Mouse (Mus musculus): ENCODE data around the gene Ankmy1. TPM values are rescaled to one million over a fixed set of nuclear protein-coding genes. Genes with fewer than 3 reads are reported as not detected.

Ankmy1 gene
- total and polyA plus RNA-seq, 3 experiments, result 0.07 to 0.13 TPM; not detected in 1

- H3K36me3 ChIP-seq (replicated peaks in 1 of 2; ENCODE audit: control insufficient read depth in 1 of 2, insufficient read depth in 1 of 2, low read length in 1 of 2), result peaks cover 58 to 71% of the 10 kb centered on the region in 2 experiments
- no peak for TF ChIP-seq NELFE (IDR thresholded peaks at IDR 0.05; ENCODE audit: low read depth, low read length)
- TF ChIP-seq ELF1 (IDR thresholded peaks at IDR 0.05; ENCODE audit: low read depth, low read length), result no peak
- no peak for TF ChIP-seq EP300 (IDR thresholded peaks at IDR 0.05; ENCODE audit: low read length)
- no peak overlapping the region for H3K4me3 ChIP-seq (replicated peaks in 1 of 3; ENCODE audit: low read depth in 2 of 3, low read length in 2 of 3, poor library complexity in 1 of 3)
- in situ Hi-C loops (cut with MboI; ENCODE audit: low pct_ligation_motif_present, low pct_unique_long_range_greater_than_20kb, low sequenced_read_pairs) (no loop called here), dilution Hi-C loops (cut with MboI; ENCODE audit: extremely low pct_ligation_motif_present, extremely low pct_unique_long_range_greater_than_20kb, low sequenced_read_pairs) (no loop called here)
- H3K9ac ChIP-seq (ENCODE audit: insufficient read depth, low read depth), result no peak overlapping the region
- no peaks in the 10 kb centered on the region for H3K9me3 ChIP-seq (replicated peaks; ENCODE audit: low read length)
- H3K4me1 ChIP-seq (ENCODE audit: control insufficient read depth in 1 of 2, insufficient read depth in 2 of 2), result no peaks in the 10 kb centered on the region
- no peak overlapping the region for H3K4me2 ChIP-seq (ENCODE audit: insufficient read depth, low read depth, poor library complexity, severe bottlenecking)
- no peaks in the 10 kb centered on the region for H3K27me3 ChIP-seq (replicated peaks)
- no peak overlapping the region for H3K27ac ChIP-seq (ENCODE audit: insufficient read depth, low read depth)
- no peaks in the 10 kb centered on the region for H3K79me2 ChIP-seq (replicated peaks; ENCODE audit: control insufficient read depth, extremely low read depth, insufficient read depth, poor library complexity, severe bottlenecking)
- no peak for DNase-seq (ENCODE audit: extremely low read depth)
These were observed 16.4 kb upstream of the Ankmy1 start for GRCm38 (mm10) chr1:92919151-92919550.

- DNase-seq (ENCODE audit: extremely low read depth), result no peak
- Histone ChIP-seq H3K4me3 (replicated peaks in 1 of 3; ENCODE audit: low read depth in 2 of 3, low read length in 2 of 3, poor library complexity in 1 of 3) (no peak overlapping the region), H3K79me2 (replicated peaks; ENCODE audit: control insufficient read depth, extremely low read depth, insufficient read depth, poor library complexity, severe bottlenecking) (no peaks in the 10 kb centered on the region), H3K36me3 (replicated peaks in 1 of 2; ENCODE audit: control insufficient read depth in 1 of 2, insufficient read depth in 1 of 2, low read length in 1 of 2) (peaks cover 58 to 82% of the 10 kb centered on the region in 2 experiments), H3K4me2 (ENCODE audit: insufficient read depth, low read depth, poor library complexity, severe bottlenecking) (no peak overlapping the region), H3K4me1 (ENCODE audit: control insufficient read depth in 1 of 2, insufficient read depth in 2 of 2) (peaks cover 3 to 10% of the 10 kb centered on the region in 2 experiments), H3K9ac (ENCODE audit: insufficient read depth, low read depth) (no peak overlapping the region), H3K27ac (ENCODE audit: insufficient read depth, low read depth) (no peak overlapping the region), H3K27me3 (replicated peaks) (no peaks in the 10 kb centered on the region), H3K9me3 (replicated peaks; ENCODE audit: low read length) (no peaks in the 10 kb centered on the region)
- dilution Hi-C loops (cut with MboI; ENCODE audit: extremely low pct_ligation_motif_present, extremely low pct_unique_long_range_greater_than_20kb, low sequenced_read_pairs) (no loop called here), in situ Hi-C loops (cut with MboI; ENCODE audit: low pct_ligation_motif_present, low pct_unique_long_range_greater_than_20kb, low sequenced_read_pairs) (no loop called here)
- TF ChIP-seq EP300 (IDR thresholded peaks at IDR 0.05; ENCODE audit: low read length) (no peak), KAT2A (IDR thresholded peaks at IDR 0.05; ENCODE audit: insufficient replicate concordance, low read length) (no peak), MAX (IDR thresholded peaks at IDR 0.05; ENCODE audit: low read length) (no peak), SIN3A (IDR thresholded peaks at IDR 0.05; ENCODE audit: low read length) (no peak), RCOR1 (conservative IDR thresholded peaks at IDR 0.05; ENCODE audit: low read depth, low read length) (no peak), POLR2AphosphoS2 (IDR thresholded peaks at IDR 0.05; ENCODE audit: low read depth, low read length) (no peak), CTCF (conservative IDR thresholded peaks at IDR 0.05 in 1 of 2, IDR thresholded peaks at IDR 0.05 in 1 of 2; ENCODE audit: low read depth in 2 of 2, low read length in 2 of 2) (no peak), POLR2A (IDR thresholded peaks at IDR 0.05; ENCODE audit: low read depth, low read length) (no peak), PAX5 (IDR thresholded peaks at IDR 0.05; ENCODE audit: low read length) (no peak), JUN (IDR thresholded peaks at IDR 0.05; ENCODE audit: insufficient read depth, low read depth, low read length) (no peak), USF1 (IDR thresholded peaks at IDR 0.05; ENCODE audit: low read depth, low read length) (no peak), SMC3 (IDR thresholded peaks at IDR 0.05; ENCODE audit: low read depth, low read length) (no peak), MEF2A (IDR thresholded peaks at IDR 0.05; ENCODE audit: borderline replicate concordance, low read depth, low read length) (no peak), NELFE (IDR thresholded peaks at IDR 0.05; ENCODE audit: low read depth, low read length) (no peak), ZMIZ1 (IDR thresholded peaks at IDR 0.05; ENCODE audit: low read depth, low read length) (no peak), ELF1 (IDR thresholded peaks at IDR 0.05; ENCODE audit: low read depth, low read length) (no peak), TBP (conservative IDR thresholded peaks at IDR 0.05; ENCODE audit: low read depth, low read length) (no peak), JUND (conservative IDR thresholded peaks at IDR 0.05; ENCODE audit: low read depth, low read length) (no peak)
These were observed 14.0 kb upstream of the Ankmy1 start for GRCm38 (mm10) chr1:92916725-92917124.
